In genomic region chr11:52419246-52419645, GRCm38 (mm10) we compare ENCODE assay signal across 11 mouse cellular contexts. TPM values are rescaled to one million over a fixed set of nuclear protein-coding genes. Genes with fewer than 3 reads are reported as not detected.
DNase-seq lines count a peak whose midpoint lies in the region; ATAC-seq lines count a peak whose summit lies in the region.
"Had no signal": no experiment of that assay in that cellular context is flagged by ENCODE, and none has a peak within 500 bp of the region (broad histone marks: within the 10 kb centered on the region; RNA-seq: fewer than 3 reads in every experiment).

No protein-coding gene starts in this region.

- DNase-seq in CD4-positive, CD25-positive, alpha-beta regulatory T cell, adult 2 months (ENCODE audit: low read depth, low spot score) = peak; percentile 43
- DNase-seq in lung, postnatal 10 days = peak; percentile 64
- DNase-seq in lung, postnatal 25 days (ENCODE audit: low spot score) = no peak
- peak; percentile 22 to 48 for DNase-seq in lung, postnatal 4 days
- no peak for DNase-seq in right cerebral cortex, postnatal 10 days (ENCODE audit: low spot score in 2 of 2)
- no peak for DNase-seq in layer of hippocampus, postnatal 10 days (ENCODE audit: low spot score in 2 of 2)
- no peak for DNase-seq in ovary, postnatal 10 days (ENCODE audit: low spot score)
- DNase-seq: cerebellum, postnatal 14 days; gastrocnemius, adult 2 months had no signal

- ATAC-seq in CD4-positive, CD25-positive, alpha-beta regulatory T cell, adult 4 months = no peak
- ATAC-seq: forebrain, embryonic 14.5 days had no signal

RNA-seq across cellular contexts. Expression of gene 9530068E07Rik, which starts 23.0 kb away (rescaled TPM):
- 10 to 100 TPM; 43.7 to 50.8 TPM for polyA plus RNA-seq in CD4-positive, CD25-positive, alpha-beta regulatory T cell, adult 4 months (2017; shearing (Covaris generic))
- 10 to 100 TPM; 78.7 to 81.4 TPM for total RNA-seq in layer of hippocampus, postnatal 10 days (2021)

RNA-seq across cellular contexts. Expression of gene Vdac1, which starts 58.6 kb away (rescaled TPM):
- polyA plus RNA-seq in CD4-positive, CD25-positive, alpha-beta regulatory T cell, adult 4 months (2017; shearing (Covaris generic)) = 100 to 1,000 TPM in 1 of 2 experiments, 10 to 100 TPM in 1; 67.5 to 104 TPM
- total RNA-seq in layer of hippocampus, postnatal 10 days (2021) = 100 to 1,000 TPM; 546 to 556 TPM

Comparison
In these comparisons a context has a peak if more than half of its experiments do, and no peak if none do; other contexts are left out.
1. DNase-seq: peak in CD4-positive, CD25-positive, alpha-beta regulatory T cell, adult 2 months (single experiment), lung, postnatal 10 days (single experiment) and lung, postnatal 4 days (2 of 2); none in lung, postnatal 25 days (single experiment), right cerebral cortex, postnatal 10 days (0 of 2), layer of hippocampus, postnatal 10 days (0 of 2) and ovary, postnatal 10 days (single experiment).